Mouse (Mus musculus) stomach, postnatal 0 days (tissue): ENCODE measurements around the gene Nckipsd.

ENCODE experiments used
- CTCF ChIP-seq: IDR thresholded peaks from 2 replicates; pipeline ENCODE4 v1.5.1; 2016; ENCODE audit warnings: antibody characterized with exemption, low read depth, mild to moderate bottlenecking, moderate library complexity
- EP300 ChIP-seq: optimal IDR thresholded peaks from 2 replicates; pipeline ENCODE3; 2016; ENCODE audit warnings: antibody characterized with exemption

DNA sequence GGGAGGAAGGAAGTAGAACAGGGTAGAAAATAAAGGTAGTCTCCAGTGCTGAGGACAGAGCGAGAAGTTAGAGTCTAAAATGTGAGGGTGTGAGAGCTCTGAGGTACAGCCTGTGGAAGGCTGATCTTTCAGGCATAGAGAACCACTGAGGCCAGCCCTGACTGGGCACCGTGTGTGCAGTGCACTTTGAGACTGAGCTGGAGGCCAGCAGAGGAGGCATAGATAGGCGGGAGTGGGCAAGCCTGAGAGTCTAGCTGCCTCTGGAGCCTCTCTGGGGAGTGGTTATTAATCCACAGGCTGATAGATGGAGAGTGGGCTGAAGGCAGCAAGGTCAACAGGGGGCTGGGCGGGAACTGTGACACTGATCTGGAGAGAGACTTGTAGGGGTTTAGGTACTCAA is 26.3 kb upstream of the Nckipsd start:
- TF ChIP-seq EP300 (no peak), CTCF (no peak)
